Mouse (Mus musculus): Measurements from ENCODE around the gene Gm30083. TPM values are rescaled to one million over a fixed set of nuclear protein-coding genes. Genes with fewer than 3 reads are reported as not detected.
A peak's percentile ranks its signal among the peaks of the same experiment; 100 is the strongest.

The Gm30083 gene
- polyA plus RNA-seq, 1 experiment from 2014 or later: not detected

DNA sequence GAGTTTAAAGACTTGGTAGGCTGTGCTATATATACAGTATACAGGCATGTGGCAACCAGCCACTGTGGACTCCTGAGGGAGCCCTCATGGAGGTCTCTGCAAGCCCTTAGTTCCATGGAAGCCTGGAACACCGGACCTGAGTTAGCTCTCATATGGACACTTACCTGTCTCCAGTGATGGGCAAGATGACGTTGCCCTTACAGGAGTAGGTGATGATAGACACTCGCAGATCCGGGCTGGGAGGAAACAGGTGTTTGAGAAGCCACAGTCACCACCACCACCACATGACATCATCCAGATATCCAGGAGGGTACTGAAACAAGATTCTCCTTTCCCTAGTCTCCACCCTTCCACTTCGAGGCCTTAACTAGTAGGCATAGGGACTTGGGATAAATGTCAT lies 12.6 kb downstream of the Gm30083 start:
- H3K9me3 ChIP-seq (replicated peaks; ENCODE audit: control insufficient read depth, low read length): no peaks in the 10 kb centered on the region
- no peak overlapping the region for H3K4me2 ChIP-seq (ENCODE audit: low read length)
- no peak for ATAC-seq
- no peak for DNase-seq (ENCODE audit: low spot score)
- no peak overlapping the region for H3K9ac ChIP-seq (ENCODE audit: low read length)
- H3K36me3 ChIP-seq (ENCODE audit: control insufficient read depth, insufficient read depth, low read length): no peaks in the 10 kb centered on the region
- no peaks in the 10 kb centered on the region for H3K4me1 ChIP-seq (ENCODE audit: control insufficient read depth, insufficient read depth, low read length)
- H3K27me3 ChIP-seq (replicated peaks; ENCODE audit: control insufficient read depth, insufficient read depth, low read length): no peaks in the 10 kb centered on the region
- no peak overlapping the region for H3K4me3 ChIP-seq (ENCODE audit: low read depth, low read length)
- 93% methylated on average over 5 of the region's 5 CpGs for WGBS
- no peak overlapping the region for H3K27ac ChIP-seq (ENCODE audit: low read depth, low read length)

- Histone ChIP-seq H3K4me1 (ENCODE audit: control insufficient read depth, insufficient read depth, low read length) (no peaks in the 10 kb centered on the region), H3K27me3 (replicated peaks; ENCODE audit: control insufficient read depth, insufficient read depth, low read length) (no peaks in the 10 kb centered on the region), H3K4me3 (ENCODE audit: low read depth, low read length) (no peak overlapping the region), H3K27ac (ENCODE audit: low read depth, low read length) (no peak overlapping the region), H3K4me2 (ENCODE audit: low read length) (no peak overlapping the region), H3K36me3 (ENCODE audit: control insufficient read depth, insufficient read depth, low read length) (no peaks in the 10 kb centered on the region), H3K9me3 (replicated peaks; ENCODE audit: control insufficient read depth, low read length) (no peaks in the 10 kb centered on the region), H3K9ac (ENCODE audit: low read length) (no peak overlapping the region)
- DNase-seq (ENCODE audit: low spot score) (no peak), ATAC-seq (no peak)
Observed at GRCm38 (mm10) chr14:34001445-34001844, 13.5 kb downstream of the Gm30083 start.

- Histone ChIP-seq H3K36me3 (ENCODE audit: control insufficient read depth, insufficient read depth, low read length) (no peaks in the 10 kb centered on the region), H3K9ac (ENCODE audit: low read length) (no peak overlapping the region), H3K4me2 (ENCODE audit: low read length) (no peak overlapping the region), H3K27ac (ENCODE audit: low read depth, low read length) (no peak overlapping the region), H3K4me1 (ENCODE audit: control insufficient read depth, insufficient read depth, low read length) (no peaks in the 10 kb centered on the region), H3K27me3 (replicated peaks; ENCODE audit: control insufficient read depth, insufficient read depth, low read length) (no peaks in the 10 kb centered on the region), H3K4me3 (ENCODE audit: low read depth, low read length) (no peak overlapping the region), H3K9me3 (replicated peaks; ENCODE audit: control insufficient read depth, low read length) (no peaks in the 10 kb centered on the region)
- DNase-seq (ENCODE audit: low spot score): no peak
- no peak for ATAC-seq
Observed at GRCm38 (mm10) chr14:34000076-34000475, 14.9 kb downstream of the Gm30083 start.

DNA sequence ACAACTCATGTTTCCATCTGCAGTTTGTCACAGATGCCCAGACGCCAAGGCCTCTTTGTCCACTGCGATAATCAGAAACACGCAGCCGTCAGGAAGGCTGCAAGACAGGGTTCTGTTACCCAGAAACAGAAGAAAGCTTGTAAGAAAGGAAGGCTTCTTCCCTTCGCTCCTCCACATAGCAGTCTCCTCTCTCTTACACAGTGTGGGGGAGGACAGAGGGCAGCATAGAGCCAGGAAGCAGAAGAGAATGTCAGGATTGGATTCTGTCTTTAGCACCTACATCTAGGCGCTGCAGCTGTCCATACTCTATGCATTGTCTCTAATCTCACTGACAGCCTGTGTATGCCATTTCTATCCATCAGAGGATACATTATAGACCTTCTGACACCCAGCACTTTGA lies 17.6 kb downstream of the Gm30083 start:
- Histone ChIP-seq H3K4me2 (ENCODE audit: low read length) (no peak overlapping the region), H3K27me3 (replicated peaks; ENCODE audit: control insufficient read depth, insufficient read depth, low read length) (no peaks in the 10 kb centered on the region), H3K27ac (ENCODE audit: low read depth, low read length) (no peak overlapping the region), H3K9me3 (replicated peaks; ENCODE audit: control insufficient read depth, low read length) (no peaks in the 10 kb centered on the region), H3K36me3 (ENCODE audit: control insufficient read depth, insufficient read depth, low read length) (no peaks in the 10 kb centered on the region), H3K4me3 (ENCODE audit: low read depth, low read length) (no peak overlapping the region), H3K4me1 (ENCODE audit: control insufficient read depth, insufficient read depth, low read length) (no peaks in the 10 kb centered on the region), H3K9ac (ENCODE audit: low read length) (no peak overlapping the region)
- peak; percentile 15 for DNase-seq (ENCODE audit: low spot score)
- 70% methylated on average over 6 of the region's 6 CpGs for WGBS
- ATAC-seq: no peak

DNA sequence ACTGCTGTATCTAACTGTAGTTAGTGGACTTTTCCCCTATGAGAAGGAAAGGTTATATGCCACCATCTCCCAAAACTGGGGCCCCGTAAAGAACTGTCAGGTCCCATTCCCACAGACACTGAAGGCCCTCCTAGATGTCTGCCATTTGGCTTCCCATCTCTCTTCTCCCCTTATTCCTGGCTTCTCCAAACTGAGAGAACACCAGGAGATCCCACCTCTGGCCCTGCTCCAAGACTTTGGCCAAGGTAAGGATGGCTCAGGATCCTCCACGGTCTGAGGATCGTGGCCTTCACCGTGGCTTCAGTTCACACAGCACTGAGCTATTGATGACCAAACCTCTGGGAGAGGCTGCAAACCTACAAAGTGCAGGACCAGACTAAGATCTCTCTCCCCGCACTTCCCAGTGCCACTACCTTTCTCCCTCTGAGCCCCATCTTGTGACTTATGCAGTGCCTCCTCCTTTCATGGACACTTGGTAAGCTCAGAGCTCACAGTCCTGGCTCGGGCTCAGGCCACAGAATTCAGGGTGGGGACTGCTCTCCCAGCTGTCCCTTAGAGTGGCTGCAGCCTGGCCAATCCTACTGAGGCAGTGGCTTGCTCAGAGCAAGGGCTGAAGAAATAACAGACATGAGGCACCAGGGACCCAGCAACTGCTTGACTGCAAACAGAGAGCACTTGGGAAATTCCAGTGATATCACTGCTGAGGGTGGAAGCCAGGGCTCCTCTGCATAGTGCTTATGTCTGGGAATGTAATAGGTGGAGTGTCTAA lies 21.3 kb downstream of the Gm30083 start:
- DNase-seq (ENCODE audit: low spot score): no peak
- Histone ChIP-seq H3K4me2 (ENCODE audit: low read length) (no peak overlapping the region), H3K4me1 (ENCODE audit: control insufficient read depth, insufficient read depth, low read length) (no peaks in the 10 kb centered on the region), H3K9ac (ENCODE audit: low read length) (no peak overlapping the region), H3K27me3 (replicated peaks; ENCODE audit: control insufficient read depth, insufficient read depth, low read length) (no peaks in the 10 kb centered on the region), H3K9me3 (replicated peaks; ENCODE audit: control insufficient read depth, low read length) (no peaks in the 10 kb centered on the region), H3K27ac (ENCODE audit: low read depth, low read length) (no peak overlapping the region), H3K4me3 (ENCODE audit: low read depth, low read length) (no peak overlapping the region), H3K36me3 (ENCODE audit: control insufficient read depth, insufficient read depth, low read length) (no peaks in the 10 kb centered on the region)
- WGBS: 90% methylated on average over 6 of the region's 6 CpGs
- no peak for ATAC-seq

DNA sequence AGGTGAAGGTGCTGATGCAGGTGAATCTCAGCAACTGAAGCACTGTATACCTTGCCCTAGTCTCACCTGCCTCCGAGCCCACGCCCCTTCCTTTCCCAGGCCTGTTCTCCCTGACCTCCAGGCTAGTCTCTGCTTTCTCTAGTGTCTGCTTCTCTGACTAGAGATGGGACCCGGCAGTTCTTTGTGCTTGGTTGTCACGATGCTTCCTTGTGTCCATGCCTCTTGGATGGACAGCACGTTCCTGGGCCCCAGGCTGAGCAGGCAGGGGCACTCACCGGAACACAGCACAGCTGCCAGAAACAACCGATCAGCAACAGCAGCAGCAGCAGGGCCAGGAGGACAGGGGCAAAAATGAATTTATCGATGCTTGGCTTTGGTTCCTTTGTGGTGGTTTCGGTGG lies 21.9 kb downstream of the Gm30083 start:
- Histone ChIP-seq H3K4me2 (ENCODE audit: low read length) (no peak overlapping the region), H3K4me3 (ENCODE audit: low read depth, low read length) (no peak overlapping the region), H3K27ac (ENCODE audit: low read depth, low read length) (no peak overlapping the region), H3K4me1 (ENCODE audit: control insufficient read depth, insufficient read depth, low read length) (no peaks in the 10 kb centered on the region), H3K27me3 (replicated peaks; ENCODE audit: control insufficient read depth, insufficient read depth, low read length) (no peaks in the 10 kb centered on the region), H3K9me3 (replicated peaks; ENCODE audit: control insufficient read depth, low read length) (no peaks in the 10 kb centered on the region), H3K9ac (ENCODE audit: low read length) (no peak overlapping the region), H3K36me3 (ENCODE audit: control insufficient read depth, insufficient read depth, low read length) (no peaks in the 10 kb centered on the region)
- ATAC-seq (no peak), DNase-seq (ENCODE audit: low spot score) (no peak)
- 94% methylated on average over 9 of the region's 9 CpGs for WGBS

GRCm38 (mm10) chr14:33991971-33992370 lies 23.0 kb downstream of the Gm30083 start:
- no peak overlapping the region for H3K9ac ChIP-seq (ENCODE audit: low read length)
- no peak overlapping the region for H3K4me3 ChIP-seq (ENCODE audit: low read depth, low read length)
- no peaks in the 10 kb centered on the region for H3K4me1 ChIP-seq (ENCODE audit: control insufficient read depth, insufficient read depth, low read length)
- no peaks in the 10 kb centered on the region for H3K27me3 ChIP-seq (replicated peaks; ENCODE audit: control insufficient read depth, insufficient read depth, low read length)
- no peak overlapping the region for H3K4me2 ChIP-seq (ENCODE audit: low read length)
- no peak for ATAC-seq
- no peak for DNase-seq (ENCODE audit: low spot score)
- no peaks in the 10 kb centered on the region for H3K9me3 ChIP-seq (replicated peaks; ENCODE audit: control insufficient read depth, low read length)
- WGBS: 79% methylated on average over 4 of the region's 4 CpGs
- H3K27ac ChIP-seq (ENCODE audit: low read depth, low read length): no peak overlapping the region
- H3K36me3 ChIP-seq (ENCODE audit: control insufficient read depth, insufficient read depth, low read length): no peaks in the 10 kb centered on the region

DNA sequence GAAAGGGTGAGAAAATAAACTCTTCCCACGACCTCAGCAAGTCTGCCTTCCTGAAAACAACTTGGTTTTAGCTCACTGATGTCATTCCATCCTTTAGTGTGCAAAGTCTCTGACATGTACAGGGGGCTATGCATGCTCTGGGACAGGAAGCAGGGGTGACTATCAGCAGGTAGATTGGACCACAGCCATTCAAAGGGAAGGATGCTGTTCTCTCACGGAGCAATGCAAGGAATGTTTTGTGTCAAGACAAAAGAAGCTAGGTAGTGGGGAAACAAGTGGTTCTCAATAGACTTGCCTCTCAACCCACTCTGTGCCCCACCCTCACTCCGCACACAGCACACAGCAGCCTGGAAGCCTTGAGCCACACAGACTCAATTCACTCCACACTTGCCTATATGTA lies 25.8 kb downstream of the Gm30083 start:
- H3K9me3 ChIP-seq (replicated peaks; ENCODE audit: control insufficient read depth, low read length): no peaks in the 10 kb centered on the region
- H3K27ac ChIP-seq (ENCODE audit: low read depth, low read length): no peak overlapping the region
- ATAC-seq (no peak), DNase-seq (ENCODE audit: low spot score) (no peak)
- 41% methylated on average over 3 of the region's 3 CpGs for WGBS
- no peaks in the 10 kb centered on the region for H3K36me3 ChIP-seq (ENCODE audit: control insufficient read depth, insufficient read depth, low read length)
- H3K27me3 ChIP-seq (replicated peaks; ENCODE audit: control insufficient read depth, insufficient read depth, low read length): no peaks in the 10 kb centered on the region
- H3K4me2 ChIP-seq (ENCODE audit: low read length): no peak overlapping the region
- H3K4me1 ChIP-seq (ENCODE audit: control insufficient read depth, insufficient read depth, low read length): no peaks in the 10 kb centered on the region
- no peak overlapping the region for H3K4me3 ChIP-seq (ENCODE audit: low read depth, low read length)
- no peak overlapping the region for H3K9ac ChIP-seq (ENCODE audit: low read length)

DNA sequence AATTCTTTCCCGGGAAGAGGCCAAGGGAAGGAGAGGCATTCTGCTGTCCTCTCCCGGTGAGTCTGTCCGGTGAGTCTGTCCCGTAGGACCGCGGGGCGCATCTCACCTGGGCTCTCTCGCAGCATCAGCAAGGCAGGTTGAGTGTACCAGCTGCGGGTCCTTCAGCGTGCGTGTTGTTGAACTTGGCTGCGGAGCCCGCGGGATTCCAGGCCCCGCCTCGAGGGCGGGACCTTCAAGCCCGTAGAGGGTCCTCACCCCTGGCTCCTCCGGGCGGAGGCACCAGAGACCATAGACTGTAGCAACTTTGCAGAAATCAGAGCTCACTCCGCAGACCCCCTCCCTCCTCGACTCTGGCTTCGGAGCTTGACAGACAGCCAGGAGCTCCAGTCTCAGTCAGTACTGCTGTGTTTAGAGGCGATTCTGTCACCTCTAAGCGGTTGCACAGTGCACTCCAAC lies 36.4 kb downstream of the Gm30083 start, which contains the start of gene Zfp488:
Gene Zfp488 (minus strand): TSS at position 161 of the 456 bp plus-strand sequence.
- DNase-seq (ENCODE audit: low spot score): peak; percentile 52
- peak within 1 kb of the TSS; percentile 37; the same call in 1 of the 2 replicates for H3K9ac ChIP-seq (ENCODE audit: low read length)
- no peak within 1 kb of the TSS for H3K27ac ChIP-seq (ENCODE audit: low read depth, low read length)
- under 1% methylated on average over 22 of the region's 25 CpGs for WGBS
- no peaks in the 10 kb centered on the region for H3K9me3 ChIP-seq (replicated peaks; ENCODE audit: control insufficient read depth, low read length)
- peaks cover 5% of the 10 kb centered on the region; the same call in 1 of the 2 replicates for H3K4me1 ChIP-seq (ENCODE audit: control insufficient read depth, insufficient read depth, low read length)
- H3K4me3 ChIP-seq (ENCODE audit: low read depth, low read length): peak within 1 kb of the TSS; percentile 29
- H3K27me3 ChIP-seq (replicated peaks; ENCODE audit: control insufficient read depth, insufficient read depth, low read length): no peaks in the 10 kb centered on the region
- peak; percentile 69 for ATAC-seq
- H3K36me3 ChIP-seq (ENCODE audit: control insufficient read depth, insufficient read depth, low read length): no peaks in the 10 kb centered on the region
- peak within 1 kb of the TSS; percentile 66 for H3K4me2 ChIP-seq (ENCODE audit: low read length)
